Mouse (Mus musculus) left cerebral cortex, adult 8-10 months (tissue): ENCODE measurements around the gene Gstt4. TPM values are rescaled to one million over a fixed set of nuclear protein-coding genes. Genes with fewer than 3 reads are reported as not detected.
"Not testable (repeated sequence)": the region's sequence is repeated elsewhere in the genome, so short reads cannot be mapped to it uniquely, and the experiment has no call there.

Experiments
- DNase-seq, 2 experiments: peaks; one replicate each; pipeline ENCODE4 v3.0.0; 2022; ENCODE audit warnings: low spot score in 2 of 2
- total RNA-seq, 4 experiments: library from RNA; stranded (reverse); gene quantifications; 2 replicates each; pipeline ENCODE4 v1.2.4; 2022

The Gstt4 gene
- total RNA-seq, 4 experiments from 2014 or later: not detected

GRCm38 (mm10) chr10:75789841-75790240 lies 32.5 kb downstream of the Gstt4 start:
- no peak for DNase-seq

GRCm38 (mm10) chr10:75789081-75789735 lies 33.1 kb downstream of the Gstt4 start:
- no peak for DNase-seq

GRCm38 (mm10) chr10:75788277-75788676 lies 34.1 kb downstream of the Gstt4 start:
- peak in 1 of 2 experiments; percentile 30 for DNase-seq

- DNase-seq: no peak
Observed at GRCm38 (mm10) chr10:75785442-75785841, 36.9 kb downstream of the Gstt4 start.

- DNase-seq: no peak
Observed at GRCm38 (mm10) chr10:75780769-75781578, 41.4 kb downstream of the Gstt4 start, which contains the start of the genes Gm20441 and Gstt3. Gene Gm20441, minus strand, starts transcription at chr10:75780954. Gene Gstt3, minus strand, starts transcription at chr10:75781414.

- no peak for DNase-seq
Observed at GRCm38 (mm10) chr10:75779206-75780174, 42.9 kb downstream of the Gstt4 start.

- no peak for DNase-seq
Observed at GRCm38 (mm10) chr10:75777885-75778284, 44.5 kb downstream of the Gstt4 start.

- DNase-seq: no peak
Observed at GRCm38 (mm10) chr10:75776562-75776961, 45.8 kb downstream of the Gstt4 start.

GRCm38 (mm10) chr10:75774587-75774986 lies 47.8 kb downstream of the Gstt4 start:
- no peak for DNase-seq

- no peak for DNase-seq
Observed at GRCm38 (mm10) chr10:75774102-75774501, 48.2 kb downstream of the Gstt4 start.

GRCm38 (mm10) chr10:75772795-75773664 lies 49.3 kb downstream of the Gstt4 start, which contains the start of gene Ddt:
Gene Ddt, minus strand, starts transcription at chr10:75773414.
- peak; percentile 60 to 89 for DNase-seq

GRCm38 (mm10) chr10:75767756-75768155 lies 54.6 kb downstream of the Gstt4 start:
- not testable (repeated sequence) for DNase-seq

- DNase-seq: no peak
Observed at GRCm38 (mm10) chr10:75766856-75767255, 55.5 kb downstream of the Gstt4 start.

Other genes starting within 250 kb of the Gstt4 start
- 1 to 10 TPM; 1.8 to 3.5 (median 2.4) TPM for gene Ggt5, start 233.2 kb downstream of the Gstt4 start, total RNA-seq
- 10 to 100 TPM in 2 of 4 experiments, 1 to 10 TPM in 2; 8.7 to 12.0 (median 10.3) TPM for gene Susd2, start 178.5 kb downstream of the Gstt4 start, total RNA-seq
- gene Cabin1, start 58.2 kb downstream of the Gstt4 start, total RNA-seq: 10 to 100 TPM; 61.3 to 73.2 (median 69.6) TPM
- gene Ddt, start 49.1 kb downstream of the Gstt4 start, total RNA-seq: 10 to 100 TPM; 41.6 to 58.4 (median 51.6) TPM
- not detected for gene Gm20441, start 41.6 kb downstream of the Gstt4 start, total RNA-seq
- 1 to 10 TPM; 2.6 to 5.2 (median 3.8) TPM for gene Gstt3, start 41.1 kb downstream of the Gstt4 start, total RNA-seq
- gene Gstt1, start 24.0 kb downstream of the Gstt4 start, total RNA-seq: 10 to 100 TPM; 13.3 to 16.5 (median 15.5) TPM
- 1 to 10 TPM; 4.2 to 6.2 (median 5.2) TPM for gene Gstt2, start 14.9 kb upstream of the Gstt4 start, total RNA-seq
- gene Mif, start 37.7 kb upstream of the Gstt4 start, total RNA-seq: 100 to 1,000 TPM; 528 to 550 (median 540) TPM
- gene Derl3, start 70.9 kb upstream of the Gstt4 start, total RNA-seq: 1 to 10 TPM; 2.2 to 3.9 (median 2.6) TPM
- 10 to 100 TPM; 85.8 to 88.5 (median 86.4) TPM for gene Smarcb1, start 99.1 kb upstream of the Gstt4 start, total RNA-seq
- 100 to 1,000 TPM; 356 to 427 (median 392) TPM for gene Chchd10, start 110.6 kb upstream of the Gstt4 start, total RNA-seq
- gene Mmp11, start 114.0 kb upstream of the Gstt4 start, total RNA-seq: 1 to 10 TPM; 1.5 to 3.0 (median 1.7) TPM
- under 1 TPM; 0.41 to 0.91 (median 0.70) TPM for gene Gm867, start 118.1 kb upstream of the Gstt4 start, total RNA-seq
- not detected for gene Vpreb3, start 120.5 kb upstream of the Gstt4 start, total RNA-seq
- gene Gm5134, start 132.0 kb upstream of the Gstt4 start, total RNA-seq: under 1 TPM in 1 of 4 experiments, not detected in 3; 0.27 TPM
- 10 to 100 TPM; 13.4 to 16.5 (median 15.6) TPM for gene Zfp280b, start 210.1 kb upstream of the Gstt4 start, total RNA-seq